9 mouse cellular contexts compared by ENCODE assay signal in genomic region chr12:76582841-76583240, GRCm38 (mm10). TPM values are rescaled to one million over a fixed set of nuclear protein-coding genes. Genes with fewer than 3 reads are reported as not detected.
DNase-seq lines count a peak whose midpoint lies in the region; ATAC-seq lines count a peak whose summit lies in the region.
"Had no signal": no experiment of that assay in that cellular context is flagged by ENCODE, and none has a peak within 500 bp of the region (broad histone marks: within the 10 kb centered on the region; RNA-seq: fewer than 3 reads in every experiment).

No protein-coding gene starts in this region.

- H3K9me3 ChIP-seq in hindbrain, embryonic 10.5 days = no peaks in the 10 kb centered on the region
- H3K9me3 ChIP-seq in hindbrain, embryonic 11.5 days (ENCODE audit: control insufficient read depth, low read length) = no peaks in the 10 kb centered on the region
- H3K9me3 ChIP-seq in embryonic facial prominence, embryonic 10.5 days = no peaks in the 10 kb centered on the region
- H3K9me3 ChIP-seq in intestine, embryonic 16.5 days (ENCODE audit: control insufficient read depth, low read length) = no peaks in the 10 kb centered on the region

- H3K27me3 ChIP-seq in hindbrain, embryonic 10.5 days (ENCODE audit: insufficient read depth, poor library complexity, severe bottlenecking) = no peaks in the 10 kb centered on the region
- H3K27me3 ChIP-seq in hindbrain, embryonic 11.5 days (ENCODE audit: control insufficient read depth, insufficient read depth, low read length) = no peaks in the 10 kb centered on the region
- no peaks in the 10 kb centered on the region for H3K27me3 ChIP-seq in embryonic facial prominence, embryonic 10.5 days (replicated peaks; ENCODE audit: low read depth, poor library complexity, severe bottlenecking)
- no peaks in the 10 kb centered on the region for H3K27me3 ChIP-seq in intestine, embryonic 16.5 days (replicated peaks; ENCODE audit: control insufficient read depth, insufficient read depth, low read length)
- H3K27me3 ChIP-seq: Patski had no signal

- 37% methylated on average over 6 of the region's 6 CpGs for WGBS in hindbrain, embryonic 10.5 days
- WGBS in hindbrain, embryonic 11.5 days = 43% methylated on average over 6 of the region's 6 CpGs
- WGBS in embryonic facial prominence, embryonic 10.5 days = 26% methylated on average over 6 of the region's 6 CpGs
- WGBS in intestine, embryonic 16.5 days = 29% methylated on average over 6 of the region's 6 CpGs

- H3K4me1 ChIP-seq in hindbrain, embryonic 10.5 days (replicated peaks) = peaks cover 17% of the 10 kb centered on the region
- no peaks in the 10 kb centered on the region for H3K4me1 ChIP-seq in hindbrain, embryonic 11.5 days (replicated peaks; ENCODE audit: control insufficient read depth, insufficient read depth, low read length)
- peaks cover 24% of the 10 kb centered on the region for H3K4me1 ChIP-seq in embryonic facial prominence, embryonic 10.5 days
- peaks cover 17% of the 10 kb centered on the region; the same call in 1 of the 2 replicates for H3K4me1 ChIP-seq in intestine, embryonic 16.5 days (ENCODE audit: control insufficient read depth, insufficient read depth, low read length)

- ATAC-seq in hindbrain, embryonic 11.5 days (ENCODE audit: low FRiP score) = no peak
- peak; percentile 41; the same call in 1 of the 2 replicates for ATAC-seq in intestine, embryonic 16.5 days
- ATAC-seq in megakaryocyte progenitor cell, adult 5-6 weeks (replicated peaks; ENCODE audit: poor library complexity) = peak; percentile 68

- no peak overlapping the region for H3K9ac ChIP-seq in hindbrain, embryonic 11.5 days (ENCODE audit: low read depth, low read length)
- no peak overlapping the region for H3K9ac ChIP-seq in intestine, embryonic 16.5 days (ENCODE audit: low read depth, low read length)

- H3K4me3 ChIP-seq in hindbrain, embryonic 10.5 days = no peak overlapping the region
- no peak overlapping the region for H3K4me3 ChIP-seq in hindbrain, embryonic 11.5 days (ENCODE audit: low read depth, low read length)
- no peak overlapping the region for H3K4me3 ChIP-seq in embryonic facial prominence, embryonic 10.5 days
- no peak overlapping the region for H3K4me3 ChIP-seq in intestine, embryonic 16.5 days (ENCODE audit: low read length)

- DNase-seq in hindbrain, embryonic 10.5 days (ENCODE audit: low spot score) = peak; percentile 26
- DNase-seq in hindbrain, embryonic 11.5 days (ENCODE audit: low spot score) = no peak
- peak; percentile 80 to 88 for DNase-seq in adrenal gland, adult (ENCODE audit: inconsistent age in 2 of 2, low spot score in 1 of 2)
- DNase-seq in embryonic facial prominence, embryonic 10.5 days (ENCODE audit: low spot score) = no peak
- no peak for DNase-seq in spleen, postnatal 14 days (ENCODE audit: low spot score in 2 of 2)
- no peak for DNase-seq in thymus, postnatal 25 days

- peak overlapping the region; percentile 60; the same call in 1 of the 2 replicates for H3K27ac ChIP-seq in hindbrain, embryonic 10.5 days
- H3K27ac ChIP-seq in hindbrain, embryonic 11.5 days (ENCODE audit: low read depth, low read length) = no peak overlapping the region
- peak overlapping the region; percentile 63 for H3K27ac ChIP-seq in embryonic facial prominence, embryonic 10.5 days (replicated peaks)
- H3K27ac ChIP-seq in intestine, embryonic 16.5 days (ENCODE audit: low read length) = no peak overlapping the region

- 0 out of 2 replicates have a peak, but pooled peaks cover 4% of the 10 kb centered on the region for H3K36me3 ChIP-seq in hindbrain, embryonic 10.5 days
- no peaks in the 10 kb centered on the region for H3K36me3 ChIP-seq in hindbrain, embryonic 11.5 days (ENCODE audit: control insufficient read depth, insufficient read depth, low read length)
- H3K36me3 ChIP-seq in embryonic facial prominence, embryonic 10.5 days (replicated peaks) = peaks cover 9% of the 10 kb centered on the region
- no peaks in the 10 kb centered on the region for H3K36me3 ChIP-seq in intestine, embryonic 16.5 days (ENCODE audit: control insufficient read depth, insufficient read depth, low read length)

- no peak overlapping the region for H3K4me2 ChIP-seq in hindbrain, embryonic 11.5 days (replicated peaks; ENCODE audit: low read depth, low read length)
- no peak overlapping the region for H3K4me2 ChIP-seq in intestine, embryonic 16.5 days (ENCODE audit: low read depth, low read length)

RNA-seq across cellular contexts. Expression of gene Plekhg3, which starts 52.1 kb away (rescaled TPM):
- polyA plus RNA-seq in hindbrain, embryonic 10.5 days (2016; fragmentation: Nextera tagmentation; extraction: Ambion mirVana) = 2.1 and 2.7 TPM in 2 replicates
- polyA plus RNA-seq in hindbrain, embryonic 11.5 days (2014; fragmentation: Nextera tagmentation; extraction: Ambion mirVana) = 1.9 and 2.1 TPM in 2 replicates
- polyA plus RNA-seq in embryonic facial prominence, embryonic 10.5 days (2016; fragmentation: Nextera tagmentation; extraction: Ambion mirVana) = 3.3 and 3.9 TPM in 2 replicates
- polyA plus RNA-seq in intestine, embryonic 16.5 days (2015; fragmentation: Nextera tagmentation; extraction: Ambion mirVana) = 8.8 and 9.3 TPM in 2 replicates
- 11.1 and 13.6 TPM in 2 replicates for total RNA-seq in megakaryocyte progenitor cell, adult 5-6 weeks (2015)
- 13.7 and 13.9 TPM in 2 replicates for total RNA-seq in megakaryocyte progenitor cell, adult 5-6 weeks (2017)

Comparison
In these comparisons a context has a peak if more than half of its experiments do, and no peak if none do; other contexts are left out.
1. DNase-seq: peak in hindbrain, embryonic 10.5 days (single experiment) and adrenal gland, adult (2 of 2); none in hindbrain, embryonic 11.5 days (single experiment), embryonic facial prominence, embryonic 10.5 days (single experiment), spleen, postnatal 14 days (0 of 2) and thymus, postnatal 25 days (single experiment).
2. H3K27ac ChIP-seq: peak in hindbrain, embryonic 10.5 days (single experiment) and embryonic facial prominence, embryonic 10.5 days (single experiment); none in hindbrain, embryonic 11.5 days (single experiment) and intestine, embryonic 16.5 days (single experiment).